Mouse (Mus musculus) left cerebral cortex, adult 9 months (tissue): ENCODE data around the gene Tbc1d30.

Experiments used
- DNase-seq, 2 experiments: peaks; one replicate each; pipeline ENCODE4 v3.0.0; 2022; ENCODE audit warnings: low spot score in 2 of 2

The Tbc1d30 gene

DNA sequence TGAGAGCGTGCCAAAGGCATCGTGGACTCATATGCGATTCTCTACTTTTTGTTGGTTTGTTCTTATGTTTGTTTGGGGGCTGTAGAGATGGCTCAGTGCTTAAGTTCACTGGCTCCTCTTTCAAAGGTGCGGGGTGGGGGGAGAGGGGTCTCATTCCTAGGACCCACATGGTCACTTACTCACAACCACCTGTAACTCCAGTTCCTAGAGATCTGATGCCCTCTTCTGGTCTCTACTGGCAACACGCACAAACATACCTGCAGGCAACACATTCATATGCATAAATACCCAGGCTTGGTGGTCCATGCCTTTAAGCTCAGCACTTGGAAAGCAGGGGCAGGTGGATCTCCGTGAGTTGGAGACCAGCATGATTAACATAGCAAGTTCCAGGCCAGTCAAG, 125.4 kb downstream of the Tbc1d30 start:
- DNase-seq = no peak

GRCm38 (mm10) chr10:121222881-121223280, 128.2 kb downstream of the Tbc1d30 start:
- no peak for DNase-seq

GRCm38 (mm10) chr10:121218616-121219015, 132.5 kb downstream of the Tbc1d30 start:
- DNase-seq = no peak

DNA sequence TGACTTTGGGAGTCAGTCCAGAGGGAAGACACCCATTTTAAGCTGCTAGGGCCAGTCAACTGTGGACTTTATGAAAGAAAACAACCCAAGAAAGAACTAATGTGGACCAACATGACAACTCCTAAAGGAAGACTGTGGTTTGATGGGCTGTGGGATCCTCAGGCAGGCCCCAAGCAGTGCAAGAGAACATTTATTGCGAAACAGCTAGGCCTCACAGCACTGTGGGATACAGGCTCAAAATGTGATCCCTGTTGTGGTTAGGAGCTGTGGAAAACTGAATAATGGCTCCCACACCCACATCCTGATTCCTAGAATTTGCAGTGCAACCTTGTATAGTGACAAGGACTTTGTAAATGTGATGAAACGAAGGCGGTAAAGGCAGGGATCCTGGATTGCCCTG, 134.3 kb downstream of the Tbc1d30 start:
- no peak for DNase-seq
